Mouse (Mus musculus) left cerebral cortex, adult 2 months (tissue): ENCODE measurements around the gene Cdh11. TPM values are rescaled to one million over a fixed set of nuclear protein-coding genes. Genes with fewer than 3 reads are reported as not detected.
A peak's percentile ranks its signal among the peaks of the same experiment; 100 is the strongest.

Experiments
- DNase-seq, 2 experiments: peaks; one replicate each; pipeline ENCODE4 v3.0.0; 2021 to 2022; ENCODE audit warnings: low spot score in 2 of 2, mixed read lengths in 1 of 2; ENCODE audit errors: extremely low spot score in 1 of 2
- H3K27ac ChIP-seq: fragments of 200-600 bp; 2 replicates; pipeline ENCODE4 v1.8.1; 2022
- H3K4me3 ChIP-seq: fragments of 200-600 bp; 2 replicates; pipeline ENCODE4 v1.8.1; 2022
- CTCF ChIP-seq: fragments of 200-600 bp; IDR thresholded peaks from 2 replicates; pipeline ENCODE4 v1.8.1; 2022; ENCODE audit warnings: antibody characterized with exemption, mild to moderate bottlenecking, moderate library complexity
- intact Hi-C: fragments of 180-260 bp; cut with DNase I; formaldehyde crosslinking; loops from one replicate; pipeline ENCODE4 v1.15.1; 2025
- long read RNA-seq, 2 experiments: library from polyadenylated mRNA; stranded (forward); transcript quantifications; one replicate each; pipeline ENCODE4 v2.0.0; 2021; ENCODE audit warnings: borderline mapping rate in 2 of 2
- total RNA-seq, 2 experiments: library from RNA; stranded (reverse); gene quantifications; 2 replicates each; pipeline ENCODE4 v1.2.3; 2021

Cdh11 gene
- total RNA-seq: 10 to 100 TPM; 49.9 to 54.9 TPM
- long read RNA-seq, experiment 1, full-length matches to known transcripts: 16 of 41 reads
- long read RNA-seq, experiment 1, partial matches to known transcripts: 4 of 41 reads
- long read RNA-seq, experiment 1, other reads (novel, unspliced or antisense): 21 of 41 reads
- long read RNA-seq, experiment 2, full-length matches to known transcripts: 8 of 34 reads
- long read RNA-seq, experiment 2, partial matches to known transcripts: 3 of 34 reads
- long read RNA-seq, experiment 2, other reads (novel, unspliced or antisense): 23 of 34 reads

- TF ChIP-seq CTCF: no peak
- peak in 1 of 2 experiments; percentile 26 for DNase-seq
- peak within 1 kb of the TSS; percentile 93 for H3K27ac ChIP-seq
- H3K4me3 ChIP-seq: peak within 1 kb of the TSS; percentile 83
- intact Hi-C loops: loop anchor here (2.0 to 10.0 kb wide), 8 partner anchors 271 to 1931 kb away; no protein-coding TSS in a partner anchor
Observed at GRCm38 (mm10) chr8:102785592-102786416, at the start of gene Cdh11. TSS of gene Cdh11 (minus strand) at chr8:102785642.

- H3K4me3 ChIP-seq: no peak overlapping the region
Observed at GRCm38 (mm10) chr8:102813959-102814358, 28.5 kb upstream of the Cdh11 start.

GRCm38 (mm10) chr8:102790303-102790702, 4.9 kb upstream of the Cdh11 start:
- intact Hi-C loops: no loop called here
- no peak for DNase-seq
- Histone ChIP-seq H3K4me3 (no peak overlapping the region), H3K27ac (no peak overlapping the region)
- peak; percentile 82 for TF ChIP-seq CTCF

More at GRCm38 (mm10) chr8:102813959-102814358, 28.5 kb upstream of the Cdh11 start:
- TF ChIP-seq CTCF: no peak
- DNase-seq: no peak
- H3K27ac ChIP-seq: no peak overlapping the region
- intact Hi-C loops: no loop called here

GRCm38 (mm10) chr8:102786467-102787360, 1.3 kb upstream of the Cdh11 start:
- Histone ChIP-seq H3K27ac (peak overlapping the region; percentile 93), H3K4me3 (peak overlapping the region; percentile 83)
- intact Hi-C loops: loop anchor here (5.0 to 10.0 kb wide), 7 partner anchors 272 to 1932 kb away; no protein-coding TSS in a partner anchor
- DNase-seq: peak; percentile 21 to 38
- TF ChIP-seq CTCF: no peak

GRCm38 (mm10) chr8:102784835-102785455, 497 bp downstream of the Cdh11 start:
- TF ChIP-seq CTCF: peak; percentile 16
- peak; percentile 73 to 74 for DNase-seq
- H3K27ac ChIP-seq: peak overlapping the region; percentile 93
- intact Hi-C loops: loop anchor here (2.0 to 10.0 kb wide), 11 partner anchors 98 to 1930 kb away; no protein-coding TSS in a partner anchor
- peak overlapping the region; percentile 83 for H3K4me3 ChIP-seq

- peak; percentile 43 to 62 for DNase-seq
- Histone ChIP-seq H3K27ac (peak overlapping the region; percentile 93), H3K4me3 (peak overlapping the region; percentile 83)
- no peak; the same call in 1 of the 2 replicates for TF ChIP-seq CTCF
- intact Hi-C loops: loop anchor here (2.0 to 10.0 kb wide), 9 partner anchors 97 to 1929 kb away; no protein-coding TSS in a partner anchor
Observed at GRCm38 (mm10) chr8:102783821-102784591, 1.4 kb downstream of the Cdh11 start.

GRCm38 (mm10) chr8:102782707-102783489, 2.5 kb downstream of the Cdh11 start:
- H3K27ac ChIP-seq: peak overlapping the region; percentile 93
- peak overlapping the region; percentile 83 for H3K4me3 ChIP-seq
- DNase-seq: no peak
- no peak for TF ChIP-seq CTCF
- intact Hi-C loops: loop anchor here (5.0 to 10.0 kb wide), 8 partner anchors 96 to 1928 kb away; no protein-coding TSS in a partner anchor

- peak overlapping the region; percentile 60; the same call in 1 of the 2 replicates for H3K27ac ChIP-seq
- peak; percentile 97 for TF ChIP-seq CTCF
- intact Hi-C loops: loop anchor here (5.0 to 10.0 kb wide), 8 partner anchors 94 to 1926 kb away; no protein-coding TSS in a partner anchor
- DNase-seq: peak; percentile 79 to 85
- H3K4me3 ChIP-seq: peak overlapping the region; percentile 42
Observed at GRCm38 (mm10) chr8:102780899-102781298, 4.5 kb downstream of the Cdh11 start.

- Histone ChIP-seq H3K27ac (no peak overlapping the region), H3K4me3 (no peak overlapping the region)
- DNase-seq: no peak
Observed at GRCm38 (mm10) chr8:102774594-102774993, 10.8 kb downstream of the Cdh11 start.

More at GRCm38 (mm10) chr8:102774594-102774993, 10.8 kb downstream of the Cdh11 start:
- intact Hi-C loops: no loop called here
- no peak for TF ChIP-seq CTCF
